Mouse (Mus musculus): ENCODE data around the gene AI413582. TPM values are rescaled to one million over a fixed set of nuclear protein-coding genes. Genes with fewer than 3 reads are reported as not detected.
A peak's percentile ranks its signal among the peaks of the same experiment; 100 is the strongest.

AI413582 gene
- polyA plus RNA-seq, 1 experiment from 2014 or later: 19.7 TPM

DNA sequence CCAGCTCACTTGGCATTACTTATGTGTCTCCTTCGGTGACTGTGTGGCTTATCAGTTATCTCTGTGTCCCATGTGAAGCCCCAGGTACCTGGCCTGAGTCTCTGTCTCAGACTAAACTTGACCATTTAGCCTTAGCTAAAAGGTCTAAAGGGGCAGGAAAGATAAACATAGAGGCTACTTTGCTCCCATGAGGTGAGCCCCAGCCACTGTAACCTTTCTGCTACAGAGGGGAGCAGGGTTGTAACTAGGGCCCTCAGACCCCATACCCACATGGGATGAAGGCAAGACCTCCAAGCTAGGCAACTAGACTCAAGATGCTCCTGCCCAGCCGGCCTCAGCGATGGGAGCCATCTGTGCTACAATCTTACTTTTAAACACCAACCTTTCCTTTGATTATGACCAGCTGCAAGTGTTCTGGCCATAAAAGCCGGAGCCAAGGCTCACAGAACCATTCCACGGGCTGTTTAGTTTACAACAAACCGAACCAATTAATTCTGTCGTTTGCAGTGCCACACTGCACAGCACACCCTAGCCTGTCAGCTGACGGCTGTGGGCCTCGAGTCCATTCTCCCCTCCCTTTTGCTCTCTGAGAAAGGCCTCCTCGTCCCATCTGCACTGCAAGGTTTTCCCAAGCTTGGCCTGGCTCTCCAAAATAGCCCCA is 9.7 kb upstream of the AI413582 start:
- 0 out of 2 replicates have a peak overlapping the region, but pooled peaks have one; percentile 8 for H3K27ac ChIP-seq
- no peak for DNase-seq (ENCODE audit: low spot score)

DNA sequence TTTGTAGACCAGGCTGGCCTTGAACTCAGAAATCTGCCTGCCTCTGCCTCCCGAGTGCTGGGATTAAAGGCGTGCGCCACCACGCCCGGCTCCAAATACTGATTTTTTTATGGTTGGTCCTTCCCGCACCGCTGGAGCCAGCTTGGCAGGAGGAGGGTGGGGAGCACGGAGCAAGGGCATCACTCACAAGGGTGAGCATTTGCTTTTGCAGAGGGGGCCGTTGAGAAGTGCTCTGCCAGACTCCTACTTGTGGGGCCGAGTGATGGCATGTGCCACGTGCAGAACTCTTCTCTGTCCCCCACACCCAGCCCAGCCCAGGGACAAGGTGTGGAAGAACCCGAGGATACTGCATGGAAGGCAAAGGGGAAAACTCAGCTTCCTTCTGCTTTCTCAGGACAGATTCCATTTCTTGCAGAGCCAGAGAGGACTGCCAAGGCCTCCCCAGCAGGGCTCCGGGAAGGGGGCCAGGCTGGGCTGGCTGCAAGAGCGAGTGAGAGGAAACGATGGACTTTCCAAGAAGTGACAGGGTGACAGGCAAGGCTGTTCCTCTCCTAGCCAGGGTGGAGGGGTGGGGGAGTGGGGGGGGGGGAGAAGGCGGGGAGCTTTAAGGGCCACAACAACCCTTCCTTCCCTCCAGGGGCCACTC is 9.0 kb upstream of the AI413582 start:
- DNase-seq (ENCODE audit: low spot score): no peak
- Histone ChIP-seq H3K36me3 (peaks cover 63% of the 10 kb centered on the region), H3K4me3 (no peak overlapping the region), H3K9me3 (no peaks in the 10 kb centered on the region), H3K27ac (0 out of 2 replicates have a peak overlapping the region, but pooled peaks have one; percentile 8), H3K27me3 (ENCODE audit: insufficient read depth, poor library complexity, severe bottlenecking) (no peaks in the 10 kb centered on the region), H3K4me1 (peaks cover 13% of the 10 kb centered on the region)
- WGBS: 93% methylated on average over 16 of the region's 16 CpGs

More for the DNA sequence above, 9.7 kb upstream of the AI413582 start:
- H3K4me3 ChIP-seq: no peak overlapping the region
- peaks cover 16% of the 10 kb centered on the region for H3K4me1 ChIP-seq
- no peaks in the 10 kb centered on the region for H3K27me3 ChIP-seq (ENCODE audit: insufficient read depth, poor library complexity, severe bottlenecking)
- 81% methylated on average over 10 of the region's 10 CpGs for WGBS
- no peaks in the 10 kb centered on the region for H3K9me3 ChIP-seq
- H3K36me3 ChIP-seq: peaks cover 69% of the 10 kb centered on the region

DNA sequence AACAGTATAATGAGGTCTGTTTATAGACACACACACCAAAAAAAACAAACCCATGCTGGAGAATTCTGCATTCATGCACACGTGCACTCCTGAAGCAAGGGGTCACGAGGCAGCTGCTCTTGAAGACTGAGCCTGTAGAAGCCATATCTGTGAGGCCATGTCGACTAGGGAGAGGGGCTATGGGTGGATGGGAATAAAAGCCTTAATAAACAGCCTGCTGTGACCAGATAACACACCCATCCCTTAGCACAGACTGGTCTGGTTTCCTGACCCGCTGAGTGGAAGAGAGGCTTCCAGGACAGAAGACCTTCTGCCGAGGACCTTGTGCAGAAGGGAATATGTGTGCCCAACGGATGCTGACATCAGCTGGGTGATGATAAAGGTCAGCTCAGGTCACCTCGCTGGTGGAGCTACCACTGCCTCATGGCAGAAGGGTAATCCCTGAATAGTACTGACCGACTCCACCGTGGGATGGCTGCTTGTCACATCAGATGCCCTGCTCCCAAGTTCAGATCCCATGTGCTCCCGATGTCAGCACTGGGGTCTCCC is 8.3 kb upstream of the AI413582 start:
- Histone ChIP-seq H3K9me3 (no peaks in the 10 kb centered on the region), H3K27ac (no peak overlapping the region), H3K36me3 (peaks cover 55% of the 10 kb centered on the region), H3K4me3 (no peak overlapping the region), H3K27me3 (ENCODE audit: insufficient read depth, poor library complexity, severe bottlenecking) (no peaks in the 10 kb centered on the region), H3K4me1 (peaks cover 11% of the 10 kb centered on the region)
- 76% methylated on average over 10 of the region's 10 CpGs for WGBS
- DNase-seq (ENCODE audit: low spot score): no peak

DNA sequence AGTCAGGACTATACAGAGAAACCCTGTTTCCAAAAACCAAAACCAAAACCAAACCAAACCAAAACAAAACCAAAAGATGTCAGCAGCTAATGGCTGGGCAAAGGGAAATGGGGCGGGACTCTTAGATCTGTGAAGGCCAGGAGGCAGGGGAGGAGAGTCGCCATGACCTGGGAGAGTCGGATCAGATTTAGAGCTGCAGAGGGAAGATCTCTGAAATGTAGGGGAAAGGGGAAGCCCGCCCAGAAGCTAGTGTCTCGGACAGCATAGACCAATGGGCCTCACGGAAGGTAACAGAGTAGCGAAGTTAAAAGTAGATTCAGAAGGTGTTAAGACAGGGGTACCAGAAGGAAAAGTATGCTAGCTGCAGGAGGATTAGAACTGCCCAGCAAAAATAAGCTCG is 5.8 kb upstream of the AI413582 start:
- Histone ChIP-seq H3K36me3 (peaks cover 34% of the 10 kb centered on the region), H3K27me3 (ENCODE audit: insufficient read depth, poor library complexity, severe bottlenecking) (no peaks in the 10 kb centered on the region), H3K4me3 (no peak overlapping the region), H3K9me3 (no peaks in the 10 kb centered on the region), H3K27ac (no peak overlapping the region), H3K4me1 (peaks cover 27% of the 10 kb centered on the region)
- DNase-seq (ENCODE audit: low spot score): no peak
- 68% methylated on average over 8 of the region's 8 CpGs for WGBS

DNA sequence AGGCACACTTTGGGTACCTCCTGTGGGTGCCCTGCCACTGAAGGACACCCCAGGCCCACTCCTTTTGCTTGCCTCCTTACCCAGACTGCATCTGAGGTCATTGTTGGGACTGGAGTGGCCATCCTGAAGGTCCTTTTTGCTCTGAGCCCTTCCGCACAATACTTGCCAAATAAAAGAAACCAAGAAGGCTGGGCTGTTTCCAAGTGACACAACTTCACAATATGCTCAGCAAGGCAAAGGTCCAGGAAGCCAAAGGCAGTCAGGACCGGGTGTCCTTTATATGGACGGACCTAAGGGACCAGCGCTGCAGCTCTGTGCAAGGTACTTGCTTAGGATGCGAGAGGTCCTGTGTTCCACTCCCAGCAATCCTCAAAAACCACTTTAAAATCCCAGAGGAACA is 2.7 kb upstream of the AI413582 start:
- no peak overlapping the region for H3K27ac ChIP-seq
- H3K36me3 ChIP-seq: peaks cover 17% of the 10 kb centered on the region
- DNase-seq (ENCODE audit: low spot score): no peak
- no peaks in the 10 kb centered on the region for H3K27me3 ChIP-seq (ENCODE audit: insufficient read depth, poor library complexity, severe bottlenecking)
- WGBS: 90% methylated on average over 5 of the region's 5 CpGs
- peaks cover 49% of the 10 kb centered on the region for H3K4me1 ChIP-seq
- no peak overlapping the region for H3K4me3 ChIP-seq
- H3K9me3 ChIP-seq: no peaks in the 10 kb centered on the region

DNA sequence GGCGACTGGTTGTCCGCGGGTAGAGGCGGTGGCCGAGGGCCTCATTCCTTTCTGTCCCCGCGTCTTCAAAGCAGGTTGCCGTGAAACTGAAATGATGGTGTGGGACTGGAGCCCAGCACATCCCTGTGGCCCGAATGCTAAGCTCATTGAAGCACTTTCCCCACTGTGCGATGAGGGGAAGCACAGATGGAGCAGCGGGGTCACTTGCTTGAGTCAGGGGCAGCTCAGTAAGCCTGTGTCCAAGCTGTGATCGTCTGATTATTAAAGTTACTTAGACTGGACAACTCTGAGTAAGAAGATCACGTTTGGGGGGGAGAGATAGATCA is 349 bp upstream of the AI413582 start:
- H3K9me3 ChIP-seq: no peaks in the 10 kb centered on the region
- no peak for DNase-seq (ENCODE audit: low spot score)
- H3K36me3 ChIP-seq: peaks cover 19% of the 10 kb centered on the region
- peaks cover 57% of the 10 kb centered on the region for H3K4me1 ChIP-seq
- H3K27ac ChIP-seq: peak overlapping the region; percentile 87
- no peaks in the 10 kb centered on the region for H3K27me3 ChIP-seq (ENCODE audit: insufficient read depth, poor library complexity, severe bottlenecking)
- under 1% methylated on average over 13 of the region's 13 CpGs for WGBS
- H3K4me3 ChIP-seq: peak overlapping the region; percentile 78

DNA sequence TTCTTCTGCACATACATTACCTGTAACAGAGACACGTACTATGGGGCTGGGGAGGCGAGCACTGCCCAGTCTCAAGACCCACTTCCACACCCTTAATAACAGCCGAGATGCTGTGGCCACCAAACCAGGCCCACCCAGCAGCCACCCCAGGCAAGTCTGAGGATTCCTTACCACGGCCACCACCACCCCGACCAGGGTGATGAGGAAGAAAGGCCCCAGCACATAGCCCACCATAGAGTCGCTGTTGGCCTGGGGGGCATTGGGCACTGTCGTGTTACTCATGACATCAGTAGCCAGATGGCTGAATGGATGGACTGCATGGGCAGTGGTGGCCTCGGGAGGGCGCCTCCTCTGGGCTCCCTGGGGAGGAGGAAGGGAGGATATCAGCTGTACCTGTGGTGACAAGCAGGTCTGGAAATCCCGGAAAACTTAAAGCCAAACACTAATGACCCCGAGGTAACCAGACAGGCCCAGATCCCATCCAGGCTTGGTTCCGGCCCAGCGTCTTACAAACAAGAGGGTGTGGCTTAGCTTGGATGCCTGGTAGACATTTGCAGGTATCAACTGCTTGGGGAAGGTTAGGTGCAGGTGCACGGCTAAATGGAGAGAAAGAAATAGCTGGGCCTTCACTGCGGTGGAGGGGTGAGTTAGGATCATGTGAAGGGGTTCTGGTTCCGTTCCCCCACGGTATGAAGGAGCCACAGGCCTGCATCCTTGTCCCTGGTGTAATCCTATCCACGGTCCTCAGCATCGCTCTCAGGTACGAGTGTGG is 979 bp downstream of the AI413582 start:
- H3K27ac ChIP-seq: peak overlapping the region; percentile 87
- no peak for DNase-seq (ENCODE audit: low spot score)
- H3K27me3 ChIP-seq (ENCODE audit: insufficient read depth, poor library complexity, severe bottlenecking): no peaks in the 10 kb centered on the region
- H3K9me3 ChIP-seq: no peaks in the 10 kb centered on the region
- peak overlapping the region; percentile 78 for H3K4me3 ChIP-seq
- 12% methylated on average over 20 of the region's 20 CpGs for WGBS
- H3K4me1 ChIP-seq: peaks cover 69% of the 10 kb centered on the region
- H3K36me3 ChIP-seq: peaks cover 31% of the 10 kb centered on the region

DNA sequence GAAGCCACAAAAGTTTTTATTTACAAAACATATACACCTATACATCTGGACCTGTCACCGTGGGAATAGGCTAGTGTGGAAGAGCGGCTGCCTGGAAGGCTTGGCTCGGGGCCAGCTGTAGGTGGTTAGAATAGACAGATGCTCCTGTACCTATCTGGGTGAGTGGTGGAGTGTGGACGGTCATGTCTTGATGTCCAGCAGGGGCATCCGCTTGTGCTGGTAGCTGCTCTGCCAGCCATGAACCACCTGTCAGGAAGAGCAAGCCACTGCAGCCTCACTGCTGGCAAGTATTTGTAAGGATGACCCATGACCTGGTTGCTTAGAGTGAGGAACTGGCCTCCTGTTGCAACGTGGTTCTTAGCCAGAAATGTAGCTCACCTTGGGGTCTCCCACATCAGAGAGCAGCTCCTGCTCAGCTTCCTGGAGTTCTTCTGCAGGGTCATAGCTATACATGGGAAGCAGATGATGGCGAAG is 1.7 kb downstream of the AI413582 start:
- DNase-seq (ENCODE audit: low spot score): no peak
- H3K27ac ChIP-seq: no peak overlapping the region
- WGBS: 58% methylated on average over 7 of the region's 7 CpGs
- peaks cover 31% of the 10 kb centered on the region for H3K36me3 ChIP-seq
- H3K9me3 ChIP-seq: no peaks in the 10 kb centered on the region
- peaks cover 77% of the 10 kb centered on the region for H3K4me1 ChIP-seq
- no peak overlapping the region for H3K4me3 ChIP-seq
- H3K27me3 ChIP-seq (ENCODE audit: insufficient read depth, poor library complexity, severe bottlenecking): no peaks in the 10 kb centered on the region

DNA sequence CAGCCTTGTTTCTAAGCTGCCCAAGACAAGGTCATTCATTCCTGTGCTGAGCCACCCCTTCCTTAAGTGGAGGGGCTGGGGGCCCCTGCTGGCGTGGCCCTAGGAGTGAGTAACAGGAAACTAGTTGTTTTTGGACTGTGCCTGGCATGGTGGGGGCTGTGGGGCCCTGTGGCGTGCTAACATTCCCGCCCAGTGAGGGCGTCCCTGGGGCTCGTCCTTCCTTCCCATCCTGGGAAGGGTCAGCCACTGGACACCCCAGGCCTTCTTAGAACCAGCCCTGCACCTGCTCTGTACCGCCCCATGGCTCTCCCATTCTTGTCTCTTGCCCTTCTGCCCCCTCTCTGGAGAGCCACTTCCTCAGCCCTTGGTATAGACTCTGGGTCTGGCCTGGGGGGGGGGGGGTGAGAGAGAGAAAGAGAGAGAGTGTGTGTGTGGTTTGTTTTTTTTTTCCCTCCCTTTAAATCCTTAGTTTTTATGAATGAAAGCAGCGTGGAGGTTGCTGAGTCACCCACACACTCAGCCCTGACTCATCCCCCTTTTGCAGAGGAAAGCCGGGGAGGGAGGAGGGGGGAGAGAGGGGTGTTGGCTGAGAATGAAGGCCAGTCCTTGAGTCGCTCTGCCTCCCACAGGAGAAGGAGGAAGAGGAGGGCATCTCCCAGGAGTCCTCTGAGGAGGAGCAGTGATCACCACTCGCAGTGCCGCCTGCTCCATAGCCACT is 3.6 kb downstream of the AI413582 start:
- Histone ChIP-seq H3K4me1 (peaks cover 80% of the 10 kb centered on the region), H3K27me3 (ENCODE audit: insufficient read depth, poor library complexity, severe bottlenecking) (no peaks in the 10 kb centered on the region), H3K27ac (no peak overlapping the region), H3K9me3 (no peaks in the 10 kb centered on the region), H3K36me3 (peaks cover 31% of the 10 kb centered on the region), H3K4me3 (0 out of 2 replicates have a peak overlapping the region, but pooled peaks have one; percentile 13)
- WGBS: 48% methylated on average over 9 of the region's 11 CpGs
- no peak for DNase-seq (ENCODE audit: low spot score)

DNA sequence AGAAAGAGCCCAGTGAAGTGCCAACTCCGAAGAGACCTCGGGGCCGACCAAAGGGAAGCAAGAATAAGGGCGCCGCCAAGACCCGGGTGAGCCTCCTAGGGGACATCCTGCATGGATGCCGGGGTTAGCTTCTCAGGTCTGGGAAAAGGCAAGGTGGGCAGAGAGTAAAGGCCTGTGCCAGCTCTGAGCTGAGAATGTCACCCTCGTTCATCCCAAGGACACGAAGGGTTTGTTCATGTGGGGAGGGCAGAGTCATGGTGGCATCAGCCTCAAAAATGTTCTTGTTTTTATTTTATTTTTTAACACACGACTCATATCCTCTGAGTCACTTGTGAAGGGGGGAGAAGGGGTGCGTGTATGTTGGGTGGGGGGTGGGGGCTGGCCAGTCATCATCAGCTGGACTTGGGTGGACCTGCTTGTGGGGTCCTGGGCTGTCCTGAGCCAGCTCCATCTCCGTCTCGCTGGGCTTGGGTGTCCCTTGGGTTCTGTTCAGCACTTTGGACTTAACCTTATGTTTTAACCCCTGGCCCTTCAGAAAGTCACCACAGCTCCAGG is 4.6 kb downstream of the AI413582 start:
- Histone ChIP-seq H3K4me1 (peaks cover 72% of the 10 kb centered on the region), H3K36me3 (peaks cover 31% of the 10 kb centered on the region), H3K4me3 (no peak overlapping the region), H3K27ac (no peak overlapping the region), H3K27me3 (ENCODE audit: insufficient read depth, poor library complexity, severe bottlenecking) (no peaks in the 10 kb centered on the region), H3K9me3 (no peaks in the 10 kb centered on the region)
- WGBS: 87% methylated on average over 13 of the region's 13 CpGs
- no peak for DNase-seq (ENCODE audit: low spot score)

DNA sequence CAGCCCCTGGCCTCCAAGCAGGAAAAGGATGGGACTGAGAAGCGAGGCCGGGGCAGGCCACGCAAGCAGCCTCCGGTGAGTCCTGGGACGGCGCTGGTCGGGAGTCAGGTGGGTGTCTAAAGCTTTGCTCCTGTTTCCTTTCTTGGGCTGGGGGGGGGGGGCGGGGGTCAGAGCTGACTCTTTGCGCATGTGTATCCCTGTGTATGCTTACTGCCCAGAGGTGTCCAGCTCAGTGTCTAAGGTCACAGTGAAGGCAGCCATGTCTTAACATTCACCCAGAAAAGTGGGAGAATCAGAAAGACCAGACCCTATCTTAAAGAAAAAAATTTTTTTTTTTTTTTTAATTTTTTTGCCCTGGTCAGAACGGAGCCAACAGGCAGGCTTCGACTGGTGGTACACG is 6.0 kb downstream of the AI413582 start:
- Histone ChIP-seq H3K27ac (peak overlapping the region; percentile 99; the same call in 1 of the 2 replicates), H3K4me3 (peak overlapping the region; percentile 97; the same call in 1 of the 2 replicates), H3K4me1 (peaks cover 72% of the 10 kb centered on the region), H3K27me3 (ENCODE audit: insufficient read depth, poor library complexity, severe bottlenecking) (no peaks in the 10 kb centered on the region), H3K9me3 (no peaks in the 10 kb centered on the region), H3K36me3 (peaks cover 31% of the 10 kb centered on the region)
- WGBS: 69% methylated on average over 12 of the region's 12 CpGs
- no peak for DNase-seq (ENCODE audit: low spot score)

DNA sequence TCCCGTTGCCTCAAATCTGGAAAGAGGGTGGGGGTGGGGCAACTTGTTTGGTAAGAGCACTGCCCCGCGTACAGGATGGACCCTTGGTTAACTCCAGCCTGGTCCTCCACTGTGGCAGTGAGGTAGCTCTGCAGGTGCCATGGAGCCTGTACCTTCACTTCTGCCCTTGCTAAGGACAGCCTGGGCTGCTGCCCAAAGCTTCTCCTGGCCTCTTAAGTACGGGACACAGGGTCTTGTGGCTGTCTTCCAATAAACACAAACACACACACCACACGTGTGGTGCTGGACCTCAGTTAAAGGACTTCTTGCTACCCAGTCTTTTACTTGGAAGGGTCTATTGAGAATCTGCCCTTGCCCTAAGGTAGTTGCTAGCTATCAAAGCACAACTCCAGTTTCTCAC is 6.7 kb downstream of the AI413582 start:
- Histone ChIP-seq H3K9me3 (no peaks in the 10 kb centered on the region), H3K27ac (peak overlapping the region; percentile 99), H3K36me3 (peaks cover 27% of the 10 kb centered on the region), H3K27me3 (ENCODE audit: insufficient read depth, poor library complexity, severe bottlenecking) (no peaks in the 10 kb centered on the region), H3K4me3 (peak overlapping the region; percentile 97), H3K4me1 (peaks cover 72% of the 10 kb centered on the region)
- no peak for DNase-seq (ENCODE audit: low spot score)
- WGBS: 20% methylated on average over 5 of the region's 5 CpGs

Data from heart, embryonic 10.5 days (tissue).